Mouse (Mus musculus): Measurements from ENCODE around the gene Tbcb.
"Not testable (repeated sequence)": the region's sequence is repeated elsewhere in the genome, so short reads cannot be mapped to it uniquely, and the experiment has no call there.

Tbcb gene

GRCm38 (mm10) chr7:30231669-30232454, at the start of gene Tbcb, which contains the start of gene Polr2i:
Gene Tbcb (minus strand): TSS chr7:30232272.
Gene Polr2i (plus strand): TSS chr7:30231948.
- peak; percentile 94 for DNase-seq

- DNase-seq, result no peak
Observed at GRCm38 (mm10) chr7:30281522-30281921, 49.5 kb upstream of the Tbcb start.

GRCm38 (mm10) chr7:30280670-30281138, 48.6 kb upstream of the Tbcb start:
- peak; percentile 74 for DNase-seq

DNA sequence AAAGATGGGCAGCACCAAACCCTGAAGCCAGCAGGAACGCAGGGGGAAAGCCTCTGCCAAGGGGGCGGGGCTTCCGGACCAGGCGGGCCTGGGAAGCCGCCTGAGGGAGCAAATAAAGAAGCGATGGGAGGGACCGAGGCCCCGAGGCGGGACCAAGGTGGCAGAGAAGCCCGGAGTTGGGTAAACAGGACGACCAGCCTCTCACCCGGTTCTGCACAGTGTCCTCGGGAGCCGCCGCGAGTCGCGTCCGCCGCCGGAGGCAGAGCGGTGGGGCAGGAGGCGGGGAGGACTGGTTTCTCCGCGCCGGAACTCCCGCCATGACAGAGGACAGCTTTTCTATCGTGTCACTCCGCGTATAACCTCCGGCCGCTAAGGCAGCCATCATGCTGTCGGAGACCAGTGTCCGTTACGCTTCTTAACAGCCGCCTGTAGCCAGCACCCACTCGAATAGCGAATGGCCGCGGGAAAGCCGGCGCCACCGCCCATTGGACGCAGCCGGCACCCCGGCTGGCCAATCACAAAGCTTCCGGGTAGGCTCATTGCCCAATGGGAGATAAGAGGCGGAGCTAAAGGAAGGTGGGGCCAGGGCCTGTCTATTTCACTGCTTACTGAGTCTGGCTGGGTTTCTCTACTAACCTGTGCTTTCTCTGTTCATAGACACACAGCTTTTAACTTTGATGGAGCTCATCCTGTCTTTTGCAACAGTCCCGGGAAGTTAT, 48.0 kb upstream of the Tbcb start, which contains the start of the genes Thap8 and Wdr62:
Gene Thap8, plus strand, starts transcription at position 144 of the 719 bp plus-strand sequence.
Gene Wdr62, minus strand, starts transcription at position 469 of the 719 bp plus-strand sequence.
- peak; percentile 90 for DNase-seq

GRCm38 (mm10) chr7:30279536-30279935, 47.5 kb upstream of the Tbcb start:
- DNase-seq, result no peak

DNA sequence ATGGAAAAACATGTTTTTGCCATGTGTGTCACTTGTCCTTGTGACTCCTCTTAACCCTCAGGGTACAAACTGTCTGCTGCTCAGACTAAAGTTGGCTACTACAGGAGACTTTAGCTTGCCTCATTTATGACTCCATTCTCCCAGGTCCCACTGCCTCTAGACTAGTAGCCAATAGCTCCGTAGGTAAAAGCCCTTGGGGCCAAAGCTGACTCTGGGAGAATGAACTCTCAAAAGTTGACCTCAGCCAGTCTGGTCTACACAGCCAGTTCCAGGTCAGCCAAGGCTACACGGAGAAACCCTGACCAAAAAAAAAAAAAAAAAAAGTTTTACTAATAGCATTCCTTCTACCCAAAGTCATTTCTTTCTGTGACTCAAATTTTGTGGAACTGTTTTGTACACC, 46.8 kb upstream of the Tbcb start:
- no peak for DNase-seq

DNA sequence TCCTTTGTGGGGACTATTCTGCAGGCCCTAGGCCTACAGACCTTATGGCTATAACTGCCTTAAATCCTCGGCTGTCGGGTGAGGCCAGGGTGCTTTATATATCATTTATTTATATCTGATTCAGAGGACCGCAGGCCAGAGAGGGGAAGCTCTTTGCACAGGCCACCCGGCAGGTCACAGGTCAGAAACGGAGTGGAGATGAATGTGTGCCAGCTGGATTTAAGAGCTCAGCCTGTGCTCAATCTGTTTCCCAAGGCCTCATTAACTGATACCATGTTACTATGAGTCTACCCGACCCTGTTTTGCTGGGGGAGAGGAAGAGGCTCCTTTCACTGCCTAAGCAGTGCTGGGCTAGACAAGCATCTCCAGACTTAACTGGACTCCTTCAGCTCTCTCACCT, 42.3 kb upstream of the Tbcb start:
- DNase-seq, result no peak

GRCm38 (mm10) chr7:30269641-30270040, 37.6 kb upstream of the Tbcb start:
- no peak for DNase-seq

GRCm38 (mm10) chr7:30266780-30267179, 34.7 kb upstream of the Tbcb start:
- no peak for DNase-seq

DNA sequence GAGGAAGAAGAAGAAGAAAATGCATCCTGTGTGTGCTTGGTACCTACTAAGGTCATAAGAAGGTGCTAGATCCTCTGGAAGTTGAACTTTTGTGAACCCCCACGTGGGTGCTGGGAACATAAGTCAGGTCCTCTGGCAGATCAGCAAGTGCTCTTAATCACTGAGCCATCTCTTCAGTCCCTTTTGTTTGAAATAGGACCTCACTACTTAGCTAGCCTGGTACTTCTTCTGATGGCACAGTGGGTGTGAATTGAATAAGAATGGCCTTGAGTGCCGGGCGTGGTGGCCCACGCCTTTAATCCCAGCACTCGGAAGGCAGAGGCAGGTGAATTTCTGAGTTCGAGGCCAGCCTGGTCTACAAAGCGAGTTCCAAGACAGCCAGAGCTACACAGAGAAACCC, 33.9 kb upstream of the Tbcb start:
- DNase-seq, result no peak

- DNase-seq, result no peak
Observed at GRCm38 (mm10) chr7:30265531-30265930, 33.5 kb upstream of the Tbcb start.

- DNase-seq, result no peak
Observed at GRCm38 (mm10) chr7:30265041-30265440, 33.0 kb upstream of the Tbcb start.

GRCm38 (mm10) chr7:30251956-30252954, 20.2 kb upstream of the Tbcb start:
- no peak for DNase-seq

GRCm38 (mm10) chr7:30237374-30237773, 5.3 kb upstream of the Tbcb start:
- not testable (repeated sequence) for DNase-seq

- no peak for DNase-seq
Observed at GRCm38 (mm10) chr7:30235625-30236024, 3.6 kb upstream of the Tbcb start, which contains the start of gene Ovol3. Gene Ovol3 (minus strand): TSS chr7:30235725.

- no peak for DNase-seq
Observed at GRCm38 (mm10) chr7:30235091-30235490, 3.0 kb upstream of the Tbcb start.

DNA sequence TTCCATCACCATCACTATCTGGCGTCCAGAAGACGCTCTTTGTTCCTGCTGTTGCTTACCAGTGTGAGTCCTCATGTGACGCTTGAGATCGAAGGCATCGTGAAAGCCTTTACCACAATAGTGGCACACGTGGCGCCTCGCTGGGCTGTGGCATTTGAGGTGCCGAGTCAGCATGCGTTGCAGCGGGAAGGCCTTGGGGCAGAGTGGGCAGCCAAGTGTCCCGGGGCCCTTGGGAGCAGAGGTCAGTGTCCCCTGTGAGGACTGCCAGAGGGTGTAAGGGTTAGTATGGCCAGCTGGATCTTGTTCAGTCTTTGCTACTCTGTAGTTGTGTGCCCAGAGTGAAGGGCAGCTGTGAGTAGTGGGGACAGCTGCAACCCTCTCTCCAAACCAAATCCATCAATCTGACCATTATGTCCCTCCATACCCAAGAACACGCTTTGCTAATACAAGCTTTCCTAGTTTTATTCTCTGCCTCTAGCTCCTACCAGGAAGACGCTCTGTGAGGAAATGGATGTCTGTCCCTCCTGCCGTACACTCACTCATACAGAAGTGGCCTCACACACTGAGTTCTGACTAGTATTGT, 2.3 kb upstream of the Tbcb start:
- no peak for DNase-seq

- DNase-seq, result no peak
Observed at GRCm38 (mm10) chr7:30233387-30233786, 1.3 kb upstream of the Tbcb start.

DNA sequence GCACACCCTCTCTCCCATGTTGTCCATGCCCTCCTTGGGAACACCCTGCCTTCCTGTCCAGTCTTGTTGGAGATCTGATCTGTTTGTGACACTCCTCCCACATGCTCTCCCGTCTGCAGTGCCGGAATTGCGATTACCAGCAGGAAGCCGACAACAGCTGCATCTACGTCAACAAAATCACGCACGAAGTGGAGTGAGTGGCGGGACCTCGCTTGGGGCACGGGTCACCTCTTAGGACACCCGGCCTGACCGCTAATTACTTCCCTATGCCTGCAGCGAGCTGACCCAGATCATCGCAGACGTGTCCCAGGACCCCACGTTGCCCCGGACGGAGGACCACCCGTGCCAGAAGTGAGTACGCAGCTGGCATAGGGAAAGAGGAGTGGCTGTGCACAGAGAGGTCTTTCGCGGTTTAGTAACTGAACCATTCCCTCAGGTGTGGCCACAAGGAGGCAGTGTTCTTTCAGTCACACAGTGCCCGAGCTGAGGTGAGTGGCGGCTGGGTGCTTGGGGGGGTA, 618 bp upstream of the Tbcb start:
- DNase-seq, result peak; percentile 61

GRCm38 (mm10) chr7:30231328-30231668, 774 bp downstream of the Tbcb start:
- DNase-seq, result no peak

GRCm38 (mm10) chr7:30224206-30224605, 7.9 kb downstream of the Tbcb start:
- DNase-seq, result no peak

GRCm38 (mm10) chr7:30222205-30222604, 9.9 kb downstream of the Tbcb start:
- DNase-seq, result no peak

Measured in thymus, postnatal 25 days (tissue).